Mouse (Mus musculus) cortical plate, adult 2 months (tissue): ENCODE measurements around the gene Psmd2.

Experiments
- CTCF ChIP-seq: fragments of 200-500 bp; IDR thresholded peaks from 2 replicates; pipeline ENCODE4 v1.5.1; 2011; ENCODE audit warnings: mild to moderate bottlenecking, control low read depth, low read length; ENCODE audit not compliant: insufficient read depth; ENCODE audit errors: extremely low read depth
- POLR2A ChIP-seq: fragments of 200-500 bp; IDR thresholded peaks from 2 replicates; pipeline ENCODE4 v1.6.1; 2011; ENCODE audit warnings: mild to moderate bottlenecking, low read length, control low read depth; ENCODE audit not compliant: insufficient read depth; ENCODE audit errors: extremely low read depth

DNA sequence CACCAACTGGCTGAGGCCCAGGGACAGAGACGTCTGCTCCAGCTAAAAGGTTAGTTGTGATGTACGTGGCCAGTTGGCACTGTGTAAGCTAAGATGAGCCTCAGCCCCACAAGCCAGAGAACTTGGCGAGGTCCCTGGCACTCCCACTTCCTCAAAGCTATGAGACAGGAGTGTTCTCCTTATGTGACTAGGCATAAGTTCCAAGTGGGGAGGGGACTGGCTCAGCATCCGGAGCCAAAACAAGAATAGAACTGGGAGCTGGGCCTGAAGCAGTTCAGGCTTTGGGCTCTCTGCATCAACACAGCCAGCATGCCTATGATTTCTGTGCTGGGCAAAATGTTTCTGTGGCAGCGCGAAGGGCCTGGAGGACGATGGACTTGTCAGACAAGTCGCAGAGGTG, 43.3 kb downstream of the Psmd2 start:
- TF ChIP-seq POLR2A (peak; percentile 70; the same call in 1 of the 2 replicates), CTCF (no peak)
